Mouse (Mus musculus) liver, embryonic 14.5 days (tissue): ENCODE results near the gene Nrxn1.

Source experiments
- CTCF ChIP-seq: IDR thresholded peaks from 2 replicates; pipeline ENCODE4 v1.5.1; 2016; ENCODE audit warnings: antibody characterized with exemption, low read depth, control low read depth
- EP300 ChIP-seq: IDR thresholded peaks from 2 replicates; pipeline ENCODE4 v1.6.1; 2016; ENCODE audit warnings: antibody characterized with exemption, low read depth

GRCm38 (mm10) chr17:90269143-90269542, 823.7 kb downstream of the Nrxn1 start:
- TF ChIP-seq EP300 = no peak
- TF ChIP-seq CTCF = no peak
